Mouse (Mus musculus) bone marrow, adult 2 months (tissue): ENCODE measurements around the gene Ezr. TPM values are rescaled to one million over a fixed set of nuclear protein-coding genes. Genes with fewer than 3 reads are reported as not detected.

ENCODE experiments used
- H3K27ac ChIP-seq: fragments of 200-500 bp; 2 replicates; pipeline ENCODE4 v1.5.1; 2012; ENCODE audit warnings: low read depth, mild to moderate bottlenecking, control low read depth, inconsistent platforms, low read length; ENCODE audit not compliant: control insufficient read depth, poor library complexity, insufficient read depth
- H3K4me1 ChIP-seq: fragments of 200-500 bp; 2 replicates; pipeline ENCODE4 v1.6.1; 2011; ENCODE audit warnings: low read length; ENCODE audit not compliant: control insufficient read depth, insufficient read depth
- H3K4me3 ChIP-seq: fragments of 200-500 bp; replicated peaks from 2 replicates; pipeline ENCODE3; 2011; ENCODE audit warnings: mild to moderate bottlenecking, low read depth, low read length, control low read depth; ENCODE audit not compliant: control insufficient read depth
- CTCF ChIP-seq: fragments of 200-500 bp; IDR thresholded peaks from 2 replicates; pipeline ENCODE4 v1.5.1; 2011; ENCODE audit warnings: low read length, control low read depth; ENCODE audit not compliant: control insufficient read depth, insufficient read depth
- POLR2A ChIP-seq: fragments of 200-500 bp; IDR thresholded peaks from 2 replicates; pipeline ENCODE4 v1.6.1; 2011; ENCODE audit warnings: low read depth, mild to moderate bottlenecking, control low read depth, low read length, borderline replicate concordance; ENCODE audit not compliant: control insufficient read depth
- WGBS: fragments of 180-500 bp; shearing (Covaris S2); methylation state at CpG from one replicate; pipeline ENCODE4 v1.1.7; 2018; 5-methylcytosine and 5-hydroxymethylcytosine counted together
- polyA plus RNA-seq: library from polyadenylated mRNA; stranded (reverse); fragments of >200 nt; gene quantifications from 2 replicates; pipeline ENCODE4 v1.2.4, GENCODE M21; 2011; ENCODE audit warnings: low replicate concordance; ENCODE audit not compliant: missing spikeins, insufficient read depth, insufficient read length

Ezr gene
- polyA plus RNA-seq, 1 experiment, result 82.0 TPM

DNA sequence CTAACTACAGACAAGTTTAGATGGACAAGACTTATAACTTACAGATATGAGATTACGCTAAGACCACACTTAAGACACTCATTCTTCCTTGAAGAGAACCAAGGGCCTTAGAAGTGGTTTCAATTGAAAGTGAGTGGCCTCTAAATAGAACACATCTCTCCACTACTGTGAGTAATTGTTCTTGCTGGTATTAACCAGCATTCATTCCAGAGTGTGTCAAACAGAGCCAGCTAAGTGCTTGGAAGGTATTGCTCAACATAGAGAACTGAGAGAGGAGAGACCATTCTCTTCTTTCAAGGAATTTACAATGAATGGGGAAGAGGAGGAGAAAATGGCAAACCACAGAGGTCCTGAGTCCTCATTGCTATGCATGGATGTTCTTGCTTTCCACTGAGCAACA lies 21.0 kb upstream of the Ezr start:
- TF ChIP-seq CTCF (no peak), POLR2A (no peak)
- no peak overlapping the region for H3K27ac ChIP-seq
- 90% methylated on average over 1 of the region's 1 CpGs for WGBS
- no peak overlapping the region for H3K4me3 ChIP-seq
- no peaks in the 10 kb centered on the region; the same call in 1 of the 2 replicates for H3K4me1 ChIP-seq

DNA sequence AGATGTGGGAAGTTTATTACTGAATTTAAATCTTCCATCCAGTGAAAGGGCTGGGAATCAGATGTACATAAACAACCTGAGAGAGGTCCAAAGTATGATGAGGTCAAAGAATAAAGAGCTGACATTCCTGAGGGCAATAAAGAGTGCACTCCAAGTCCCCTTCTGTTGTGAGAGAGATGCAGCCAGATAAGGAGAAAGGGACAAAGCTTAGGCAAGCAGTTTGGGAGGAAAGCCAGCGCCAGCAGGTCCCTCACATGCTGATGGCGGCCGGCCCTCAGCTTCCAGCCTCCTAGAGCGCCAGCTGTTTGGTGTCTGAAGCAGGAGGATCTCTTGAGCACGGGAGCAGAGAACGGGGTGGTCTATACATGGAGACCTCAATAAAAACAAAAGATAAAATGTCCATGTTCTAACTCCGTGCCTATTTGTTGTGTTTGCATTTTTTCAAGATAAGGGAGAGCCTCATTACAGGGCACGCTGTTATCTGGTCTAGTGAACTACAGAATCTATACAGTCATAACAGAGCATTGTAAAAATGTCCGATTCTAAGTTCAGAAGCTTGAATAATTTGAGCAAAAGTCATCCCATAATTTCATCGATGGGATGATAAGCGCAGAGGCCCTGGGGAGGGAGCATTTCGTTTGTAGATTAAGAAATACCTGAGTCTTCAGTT lies 15.9 kb upstream of the Ezr start:
- Histone ChIP-seq H3K4me3 (no peak overlapping the region), H3K4me1 (no peaks in the 10 kb centered on the region; the same call in 1 of the 2 replicates), H3K27ac (no peak overlapping the region)
- 72% methylated on average over 12 of the region's 12 CpGs for WGBS
- TF ChIP-seq CTCF (no peak), POLR2A (no peak)

- H3K4me1 ChIP-seq, result no peaks in the 10 kb centered on the region
- H3K27ac ChIP-seq, result no peak overlapping the region
- WGBS, result 70% methylated on average over 4 of the region's 4 CpGs
- H3K4me3 ChIP-seq, result no peak overlapping the region
- no peak for TF ChIP-seq POLR2A
- TF ChIP-seq CTCF, result no peak
Measured at GRCm38 (mm10) chr17:6797471-6797870, 14.9 kb upstream of the Ezr start.

GRCm38 (mm10) chr17:6794160-6794751 lies 11.7 kb upstream of the Ezr start:
- no peak overlapping the region for H3K27ac ChIP-seq
- H3K4me1 ChIP-seq, result no peaks in the 10 kb centered on the region
- H3K4me3 ChIP-seq, result no peak overlapping the region
- TF ChIP-seq CTCF (no peak), POLR2A (no peak)
- WGBS, result 11% methylated on average over 12 of the region's 12 CpGs

- no peak for TF ChIP-seq CTCF
- TF ChIP-seq POLR2A, result no peak
- H3K4me1 ChIP-seq, result no peaks in the 10 kb centered on the region
- H3K4me3 ChIP-seq, result no peak overlapping the region
- WGBS, result 80% methylated on average over 9 of the region's 9 CpGs
- H3K27ac ChIP-seq, result no peak overlapping the region
Measured at GRCm38 (mm10) chr17:6789581-6790118, 7.1 kb upstream of the Ezr start.

DNA sequence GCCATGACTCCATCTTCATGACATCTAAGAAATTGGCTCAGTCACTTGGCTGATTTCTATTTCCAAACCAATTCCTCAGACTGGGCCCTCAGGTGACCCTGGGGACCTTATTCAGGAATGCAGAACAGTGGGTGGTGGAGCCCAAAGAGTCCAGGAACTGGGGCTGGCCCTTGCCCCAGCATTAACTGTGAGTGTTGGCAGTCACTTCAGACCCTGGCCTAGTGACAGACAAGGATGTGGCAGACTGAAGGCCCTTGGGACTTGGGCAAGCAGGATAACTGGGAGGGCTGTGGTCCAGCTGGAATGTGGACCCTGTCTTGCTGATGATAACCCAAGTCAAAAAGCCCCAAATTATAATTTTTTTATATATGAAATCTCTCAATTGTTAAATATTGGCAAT lies 6.5 kb upstream of the Ezr start:
- no peak overlapping the region for H3K27ac ChIP-seq
- H3K4me3 ChIP-seq, result no peak overlapping the region
- TF ChIP-seq POLR2A (no peak), CTCF (no peak)
- H3K4me1 ChIP-seq, result no peaks in the 10 kb centered on the region

GRCm38 (mm10) chr17:6787241-6787640 lies 4.7 kb upstream of the Ezr start:
- H3K27ac ChIP-seq, result no peak overlapping the region
- no peak overlapping the region for H3K4me3 ChIP-seq
- WGBS, result 84% methylated on average over 4 of the region's 4 CpGs
- TF ChIP-seq POLR2A (no peak), CTCF (no peak)
- no peaks in the 10 kb centered on the region for H3K4me1 ChIP-seq

- WGBS, result 62% methylated on average over 10 of the region's 10 CpGs
- TF ChIP-seq CTCF (no peak), POLR2A (no peak)
- Histone ChIP-seq H3K4me3 (no peak overlapping the region), H3K4me1 (peaks cover 3% of the 10 kb centered on the region), H3K27ac (no peak overlapping the region)
Measured at GRCm38 (mm10) chr17:6783756-6784357, 1.3 kb upstream of the Ezr start.
